Mouse (Mus musculus): ENCODE measurements at regions not wholly inside any gene's neighbourhood (a gene's known extent, or its start where the extent isn't known, plus 50 kb on each side); places are given as distances from the start of the nearest gene placed in this dataset.

- Histone ChIP-seq H3K9me3 (ENCODE audit: control insufficient read depth) (no peaks in the 10 kb centered on the region), H3K27ac (ENCODE audit: low read depth, low read length) (no peak overlapping the region), H3K4me3 (ENCODE audit: low read depth, low read length) (no peak overlapping the region), H3K36me3 (ENCODE audit: control insufficient read depth, insufficient read depth) (no peaks in the 10 kb centered on the region), H3K4me1 (replicated peaks; ENCODE audit: control insufficient read depth, insufficient read depth, low read length) (no peaks in the 10 kb centered on the region), H3K27me3 (replicated peaks; ENCODE audit: control insufficient read depth, insufficient read depth, low read length) (no peaks in the 10 kb centered on the region; the same call in 1 of the 2 replicates), H3K4me2 (replicated peaks; ENCODE audit: low read depth) (no peak overlapping the region), H3K9ac (ENCODE audit: low read depth, low read length) (no peak overlapping the region)
- TF ChIP-seq CTCF (IDR thresholded peaks at IDR 0.05; ENCODE audit: low read depth) = no peak
- 84% methylated on average over 4 of the region's 4 CpGs for WGBS
- no peak for ATAC-seq
Observed at GRCm38 (mm10) chr6:98101023-98101422, 241.5 kb downstream of the Gm765 start.

- whole genome bisulfite sequencing = 92% methylated on average over 9 of the region's 9 CpGs
- no peaks in the 10 kb centered on the region for H3K4me1 ChIP-seq (replicated peaks; ENCODE audit: control insufficient read depth, insufficient read depth, low read length)
- H3K36me3 ChIP-seq (ENCODE audit: control insufficient read depth, insufficient read depth) = no peaks in the 10 kb centered on the region
- H3K27ac ChIP-seq (ENCODE audit: low read depth, low read length) = no peak overlapping the region
- no peak overlapping the region for H3K4me2 ChIP-seq (replicated peaks; ENCODE audit: low read depth)
- no peak overlapping the region for H3K9ac ChIP-seq (ENCODE audit: low read depth, low read length)
- no peak for ATAC-seq
- no peak for TF ChIP-seq CTCF (IDR thresholded peaks at IDR 0.05; ENCODE audit: low read depth)
- no peaks in the 10 kb centered on the region for H3K27me3 ChIP-seq (replicated peaks; ENCODE audit: control insufficient read depth, insufficient read depth, low read length)
- no peak overlapping the region for H3K4me3 ChIP-seq (ENCODE audit: low read depth, low read length)
- no peaks in the 10 kb centered on the region for H3K9me3 ChIP-seq (ENCODE audit: control insufficient read depth)
Observed at GRCm38 (mm10) chr6:98099126-98099525, 243.4 kb downstream of the Gm765 start.

GRCm38 (mm10) chr6:98095243-98095642 is 247.3 kb downstream of the Gm765 start:
- no peak for ATAC-seq
- no peak overlapping the region for H3K4me2 ChIP-seq (replicated peaks; ENCODE audit: low read depth)
- no peak overlapping the region for H3K4me3 ChIP-seq (ENCODE audit: low read depth, low read length)
- H3K9me3 ChIP-seq (ENCODE audit: control insufficient read depth) = no peaks in the 10 kb centered on the region
- no peaks in the 10 kb centered on the region for H3K36me3 ChIP-seq (ENCODE audit: control insufficient read depth, insufficient read depth)
- no peaks in the 10 kb centered on the region for H3K27me3 ChIP-seq (replicated peaks; ENCODE audit: control insufficient read depth, insufficient read depth, low read length)
- WGBS = 66% methylated on average over 4 of the region's 4 CpGs
- no peak overlapping the region for H3K27ac ChIP-seq (ENCODE audit: low read depth, low read length)
- TF ChIP-seq CTCF (IDR thresholded peaks at IDR 0.05; ENCODE audit: low read depth) = no peak
- H3K9ac ChIP-seq (ENCODE audit: low read depth, low read length) = no peak overlapping the region
- no peaks in the 10 kb centered on the region for H3K4me1 ChIP-seq (replicated peaks; ENCODE audit: control insufficient read depth, insufficient read depth, low read length)

GRCm38 (mm10) chr6:98089185-98089584 is 253.4 kb downstream of the Gm765 start:
- 53% methylated on average over 4 of the region's 4 CpGs for WGBS
- no peak overlapping the region for H3K4me2 ChIP-seq (replicated peaks; ENCODE audit: low read depth)
- H3K9ac ChIP-seq (ENCODE audit: low read depth, low read length) = no peak overlapping the region
- H3K36me3 ChIP-seq (ENCODE audit: control insufficient read depth, insufficient read depth) = no peaks in the 10 kb centered on the region
- H3K4me1 ChIP-seq (replicated peaks; ENCODE audit: control insufficient read depth, insufficient read depth, low read length) = no peaks in the 10 kb centered on the region
- H3K9me3 ChIP-seq (ENCODE audit: control insufficient read depth) = no peaks in the 10 kb centered on the region
- no peaks in the 10 kb centered on the region for H3K27me3 ChIP-seq (replicated peaks; ENCODE audit: control insufficient read depth, insufficient read depth, low read length)
- peak; percentile 64 for TF ChIP-seq CTCF (IDR thresholded peaks at IDR 0.05; ENCODE audit: low read depth)
- no peak for ATAC-seq
- no peak overlapping the region for H3K27ac ChIP-seq (ENCODE audit: low read depth, low read length)
- no peak overlapping the region for H3K4me3 ChIP-seq (ENCODE audit: low read depth, low read length)

- Histone ChIP-seq H3K9me3 (ENCODE audit: control insufficient read depth) (no peaks in the 10 kb centered on the region), H3K27ac (ENCODE audit: low read depth, low read length) (no peak overlapping the region), H3K9ac (ENCODE audit: low read depth, low read length) (no peak overlapping the region), H3K27me3 (replicated peaks; ENCODE audit: control insufficient read depth, insufficient read depth, low read length) (no peaks in the 10 kb centered on the region), H3K4me3 (ENCODE audit: low read depth, low read length) (no peak overlapping the region), H3K4me2 (replicated peaks; ENCODE audit: low read depth) (no peak overlapping the region), H3K36me3 (ENCODE audit: control insufficient read depth, insufficient read depth) (no peaks in the 10 kb centered on the region), H3K4me1 (replicated peaks; ENCODE audit: control insufficient read depth, insufficient read depth, low read length) (no peaks in the 10 kb centered on the region)
- WGBS = 71% methylated on average over 4 of the region's 4 CpGs
- ATAC-seq = no peak
- TF ChIP-seq CTCF (IDR thresholded peaks at IDR 0.05; ENCODE audit: low read depth) = no peak
Observed at GRCm38 (mm10) chr6:98080076-98080475, 262.5 kb downstream of the Gm765 start.

Measured in intestine, postnatal 0 days (tissue).